Mouse (Mus musculus): ENCODE results near the gene Fam118b. TPM values are rescaled to one million over a fixed set of nuclear protein-coding genes. Genes with fewer than 3 reads are reported as not detected.

The Fam118b gene
- polyA plus RNA-seq, 1 experiment = 30.3 TPM

DNA sequence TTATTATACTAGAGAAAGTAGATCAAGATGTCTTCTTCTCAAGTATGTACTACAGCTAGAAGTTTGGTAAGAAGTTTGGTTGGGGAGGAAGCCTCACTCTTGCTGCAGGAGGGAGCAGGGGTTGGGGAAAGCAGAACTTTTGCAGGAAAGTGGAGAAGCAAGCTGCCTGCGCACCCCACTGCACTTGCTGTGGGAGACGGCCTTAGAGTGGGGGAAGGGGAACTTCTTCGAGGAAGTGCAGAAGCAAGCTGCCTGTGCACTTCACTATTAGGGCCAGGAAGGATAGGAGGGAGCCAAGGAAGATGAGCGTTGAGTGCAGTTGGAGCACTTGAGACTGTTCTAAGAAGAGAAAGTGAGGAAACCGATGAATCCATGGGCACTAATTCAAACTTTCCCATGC is 84.2 kb downstream of the Fam118b start:
- no peaks in the 10 kb centered on the region for H3K4me1 ChIP-seq (ENCODE audit: control insufficient read depth, insufficient read depth, low read length)
- TF ChIP-seq POLR2A (IDR thresholded peaks at IDR 0.05; ENCODE audit: low read depth, low read length) = no peak
- no peak for TF ChIP-seq CTCF (IDR thresholded peaks at IDR 0.05; ENCODE audit: borderline replicate concordance, insufficient read depth, low read length)
- no peak overlapping the region for H3K4me3 ChIP-seq (ENCODE audit: insufficient read depth, low read length)
- no peak overlapping the region for H3K27ac ChIP-seq (ENCODE audit: insufficient read depth, low read length)

DNA sequence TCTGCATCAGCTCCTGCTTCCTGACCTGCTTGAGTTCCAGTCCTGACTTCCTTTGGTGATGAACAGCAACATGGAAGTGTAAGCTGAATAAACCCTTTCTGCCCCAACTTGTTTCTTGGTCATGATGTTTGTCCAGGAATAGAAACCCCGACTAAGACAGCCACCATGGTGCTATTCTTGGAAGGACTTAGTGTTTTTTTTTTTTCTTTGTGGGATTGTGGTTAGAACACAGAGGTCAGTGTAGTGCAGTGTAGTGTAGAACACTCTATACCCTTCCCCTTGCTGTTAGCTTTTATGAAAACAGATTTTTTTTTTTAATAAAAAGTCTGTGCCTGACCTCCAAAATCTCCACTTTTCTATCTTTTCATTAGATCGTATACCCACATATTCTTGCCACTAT is 84.8 kb downstream of the Fam118b start:
- Histone ChIP-seq H3K4me3 (ENCODE audit: insufficient read depth, low read length) (no peak overlapping the region), H3K4me1 (ENCODE audit: control insufficient read depth, insufficient read depth, low read length) (no peaks in the 10 kb centered on the region), H3K27ac (ENCODE audit: insufficient read depth, low read length) (no peak overlapping the region)
- TF ChIP-seq POLR2A (IDR thresholded peaks at IDR 0.05; ENCODE audit: low read depth, low read length) (no peak), CTCF (IDR thresholded peaks at IDR 0.05; ENCODE audit: borderline replicate concordance, insufficient read depth, low read length) (no peak)

GRCm38 (mm10) chr9:35176124-35176659 is 91.4 kb downstream of the Fam118b start:
- TF ChIP-seq CTCF (IDR thresholded peaks at IDR 0.05; ENCODE audit: borderline replicate concordance, insufficient read depth, low read length) (no peak), POLR2A (IDR thresholded peaks at IDR 0.05; ENCODE audit: low read depth, low read length) (no peak)
- Histone ChIP-seq H3K4me1 (ENCODE audit: control insufficient read depth, insufficient read depth, low read length) (peaks cover 6% of the 10 kb centered on the region; the same call in 1 of the 2 replicates), H3K27ac (ENCODE audit: insufficient read depth, low read length) (no peak overlapping the region), H3K4me3 (ENCODE audit: insufficient read depth, low read length) (peak overlapping the region; percentile 75)

GRCm38 (mm10) chr9:35175251-35176123 is 92.1 kb downstream of the Fam118b start, which contains the start of gene Dcps:
Gene Dcps (minus strand): TSS chr9:35176061.
- H3K4me1 ChIP-seq (ENCODE audit: control insufficient read depth, insufficient read depth, low read length) = peaks cover 6% of the 10 kb centered on the region; the same call in 1 of the 2 replicates
- TF ChIP-seq POLR2A (IDR thresholded peaks at IDR 0.05; ENCODE audit: low read depth, low read length) (peak; percentile 80), CTCF (IDR thresholded peaks at IDR 0.05; ENCODE audit: borderline replicate concordance, insufficient read depth, low read length) (no peak)
- H3K4me3 ChIP-seq (ENCODE audit: insufficient read depth, low read length) = peak within 1 kb of the TSS; percentile 75
- peak within 1 kb of the TSS; percentile 42 for H3K27ac ChIP-seq (ENCODE audit: insufficient read depth, low read length)

DNA sequence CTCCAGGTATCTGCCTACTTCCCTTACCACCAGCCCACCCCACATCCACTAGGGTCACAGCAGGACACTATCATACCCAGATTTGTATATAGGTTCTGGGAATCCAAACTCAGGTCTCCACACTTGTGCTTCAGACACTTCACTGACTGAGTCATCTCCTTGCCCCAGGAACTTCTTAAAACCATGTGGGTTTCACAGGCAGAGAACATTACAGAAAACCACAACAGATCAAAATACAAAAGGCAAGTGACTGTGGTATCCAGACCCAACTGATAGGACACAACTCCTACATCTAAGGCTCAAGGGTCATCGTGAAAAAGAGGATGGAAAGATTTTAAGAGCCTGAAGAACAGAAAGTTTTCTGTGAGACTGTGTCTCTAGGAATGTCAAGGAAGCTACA is 94.3 kb downstream of the Fam118b start:
- H3K4me3 ChIP-seq (ENCODE audit: insufficient read depth, low read length) = no peak overlapping the region
- no peak overlapping the region for H3K27ac ChIP-seq (ENCODE audit: insufficient read depth, low read length)
- TF ChIP-seq POLR2A (IDR thresholded peaks at IDR 0.05; ENCODE audit: low read depth, low read length) (no peak), CTCF (IDR thresholded peaks at IDR 0.05; ENCODE audit: borderline replicate concordance, insufficient read depth, low read length) (no peak)
- H3K4me1 ChIP-seq (ENCODE audit: control insufficient read depth, insufficient read depth, low read length) = peaks cover 6% of the 10 kb centered on the region; the same call in 1 of the 2 replicates

- H3K27ac ChIP-seq (ENCODE audit: insufficient read depth, low read length) = no peak overlapping the region
- H3K4me3 ChIP-seq (ENCODE audit: insufficient read depth, low read length) = no peak overlapping the region
- TF ChIP-seq CTCF (IDR thresholded peaks at IDR 0.05; ENCODE audit: borderline replicate concordance, insufficient read depth, low read length) (no peak), POLR2A (IDR thresholded peaks at IDR 0.05; ENCODE audit: low read depth, low read length) (no peak)
- H3K4me1 ChIP-seq (ENCODE audit: control insufficient read depth, insufficient read depth, low read length) = peaks cover 6% of the 10 kb centered on the region; the same call in 1 of the 2 replicates
Measured at GRCm38 (mm10) chr9:35170071-35170470, 97.5 kb downstream of the Fam118b start.

Other genes starting within 250 kb of the Fam118b start
- gene St3gal4, start 148.5 kb downstream of the Fam118b start, polyA plus RNA-seq (2011; ENCODE audit: insufficient read length, low read depth, missing spikeins) = 21.6 and 35.4 TPM in 2 replicates
- gene Dcps, start 91.7 kb downstream of the Fam118b start, polyA plus RNA-seq (2011; ENCODE audit: insufficient read length, low read depth, missing spikeins) = 21.7 and 22.3 TPM in 2 replicates
- gene Srpr, start 67.6 kb downstream of the Fam118b start, polyA plus RNA-seq (2011; ENCODE audit: insufficient read length, low read depth, missing spikeins) = 145 and 164 TPM in 2 replicates
- gene Tirap, start 67.5 kb downstream of the Fam118b start, polyA plus RNA-seq (2011; ENCODE audit: insufficient read length, low read depth, missing spikeins) = 17.2 and 18.7 TPM in 2 replicates
- 24.1 and 28.5 TPM in 2 replicates for gene Foxred1, start 56.8 kb downstream of the Fam118b start, polyA plus RNA-seq (2011; ENCODE audit: insufficient read length, low read depth, missing spikeins)
- gene Rpusd4, start 60 bp upstream of the Fam118b start, polyA plus RNA-seq (2011; ENCODE audit: insufficient read length, low read depth, missing spikeins) = 9.7 and 11.0 TPM in 2 replicates
- gene Cdon, start 153.3 kb upstream of the Fam118b start, polyA plus RNA-seq (2011; ENCODE audit: insufficient read length, low read depth, missing spikeins) = 28.4 and 79.8 TPM in 2 replicates

Data from embryonic fibroblast, embryonic 13.5 days (primary cell).